In genomic region chr5:104570766-104571165, GRCm38 (mm10) we compare ENCODE assay signal across 8 mouse cellular contexts.
A peak's percentile ranks its signal among the peaks of the same experiment; 100 is the strongest.
DNase-seq lines count a peak whose midpoint lies in the region; ATAC-seq and TF ChIP-seq lines count a peak whose summit lies in the region.

No protein-coding gene starts in this region.

- H3K9ac ChIP-seq in limb, embryonic 14.5 days (ENCODE audit: low read depth, low read length, severe bottlenecking) = 0 out of 2 replicates have a peak overlapping the region, but pooled peaks have one; percentile 66
- H3K9ac ChIP-seq in neural tube, embryonic 13.5 days = peak overlapping the region; percentile 83

- H3K4me3 ChIP-seq in cerebellum, adult 2 months (replicated peaks; ENCODE audit: insufficient read depth, low read depth, low read length) = peak overlapping the region; percentile 26
- peak overlapping the region; percentile 51 for H3K4me3 ChIP-seq in limb, embryonic 14.5 days (replicated peaks; ENCODE audit: low read length)
- H3K4me3 ChIP-seq in neural tube, embryonic 13.5 days = peak overlapping the region; percentile 56

- H3K27me3 ChIP-seq in cerebellum, adult 2 months (ENCODE audit: control insufficient read depth, insufficient read depth, low read length) = no peaks in the 10 kb centered on the region
- no peaks in the 10 kb centered on the region for H3K27me3 ChIP-seq in limb, embryonic 14.5 days (ENCODE audit: control insufficient read depth, insufficient read depth, low read length)
- H3K27me3 ChIP-seq in neural tube, embryonic 13.5 days = no peaks in the 10 kb centered on the region

- H3K9me3 ChIP-seq in limb, embryonic 14.5 days (ENCODE audit: control insufficient read depth, low read length) = peaks cover 13% of the 10 kb centered on the region
- peaks cover 19% of the 10 kb centered on the region for H3K9me3 ChIP-seq in neural tube, embryonic 13.5 days

- H3K27ac ChIP-seq in cerebellum, adult 2 months (ENCODE audit: insufficient read depth, low read length) = no peak overlapping the region
- no peak overlapping the region for H3K27ac ChIP-seq in limb, embryonic 14.5 days (replicated peaks; ENCODE audit: low read depth, low read length)
- peak overlapping the region; percentile 89 for H3K27ac ChIP-seq in neural tube, embryonic 13.5 days (replicated peaks)

- whole genome bisulfite sequencing in cerebellum, adult 2 months = 23% methylated on average over 6 of the region's 6 CpGs
- 45% methylated on average over 6 of the region's 6 CpGs for WGBS in limb, embryonic 14.5 days
- 35% methylated on average over 6 of the region's 6 CpGs for WGBS in neural tube, embryonic 13.5 days

- no peaks in the 10 kb centered on the region for H3K4me1 ChIP-seq in cerebellum, adult 2 months (ENCODE audit: control insufficient read depth, insufficient read depth, low read length)
- no peaks in the 10 kb centered on the region for H3K4me1 ChIP-seq in limb, embryonic 14.5 days (ENCODE audit: control insufficient read depth, insufficient read depth, low read length)
- peaks cover 11% of the 10 kb centered on the region for H3K4me1 ChIP-seq in neural tube, embryonic 13.5 days (replicated peaks)

- no peaks in the 10 kb centered on the region for H3K36me3 ChIP-seq in limb, embryonic 14.5 days (ENCODE audit: control insufficient read depth, insufficient read depth, low read length)
- H3K36me3 ChIP-seq in neural tube, embryonic 13.5 days = peaks cover 20% of the 10 kb centered on the region

- no peak for ATAC-seq in limb, embryonic 14.5 days (ENCODE audit: low FRiP score, low read depth)
- ATAC-seq in neural tube, embryonic 13.5 days (ENCODE audit: low read depth) = peak; percentile 49

- H3K4me2 ChIP-seq in limb, embryonic 14.5 days (replicated peaks; ENCODE audit: low read depth, low read length, severe bottlenecking) = peak overlapping the region; percentile 31; the same call in 1 of the 2 replicates
- H3K4me2 ChIP-seq in neural tube, embryonic 13.5 days = peak overlapping the region; percentile 58

- TF ChIP-seq CTCF in cerebellum, adult 2 months (IDR thresholded peaks at IDR 0.05; ENCODE audit: borderline replicate concordance, insufficient read depth, low read depth, low read length) = no peak

- DNase-seq in lung, adult 18-20 months = peak; percentile 13 to 15
- DNase-seq in lung, postnatal 25 days (ENCODE audit: low spot score) = no peak
- peak; percentile 45 to 47 for DNase-seq in cerebellum, adult 2 months
- DNase-seq in gastrocnemius, postnatal 10 days = peak; percentile 48
- peak; percentile 42 to 64 for DNase-seq in kidney, adult 8-10 months
- DNase-seq in limb, embryonic 14.5 days (ENCODE audit: low spot score) = no peak
- no peak for DNase-seq in embryo, embryonic 11 days

- TF ChIP-seq POLR2A in cerebellum, adult 2 months (IDR thresholded peaks at IDR 0.05; ENCODE audit: borderline replicate concordance, insufficient read depth, low read length) = no peak
- TF ChIP-seq POLR2A in limb, embryonic 14.5 days (IDR thresholded peaks at IDR 0.05; ENCODE audit: borderline replicate concordance, extremely low read depth, insufficient read depth, insufficient read length) = no peak

Comparison
In these comparisons a context has a peak if more than half of its experiments do, and no peak if none do; other contexts are left out.
1. DNase-seq: peak in lung, adult 18-20 months (2 of 2), cerebellum, adult 2 months (2 of 2), gastrocnemius, postnatal 10 days (single experiment) and kidney, adult 8-10 months (2 of 2); none in lung, postnatal 25 days (single experiment), limb, embryonic 14.5 days (single experiment) and embryo, embryonic 11 days (single experiment).
2. Peak in every context shown above with its lines, with median percentiles within 50 percentile points of each other: H3K4me3 ChIP-seq.